Mouse (Mus musculus) heart, embryonic 11.5 days (tissue): Measurements from ENCODE around the gene Cspg4. TPM values are rescaled to one million over a fixed set of nuclear protein-coding genes. Genes with fewer than 3 reads are reported as not detected.
"Not testable (repeated sequence)": the region's sequence is repeated elsewhere in the genome, so short reads cannot be mapped to it uniquely, and the experiment has no call there.

Source experiments
- ATAC-seq: fragments of 200-750 bp; cut with Nextera tagmentation; replicated peaks from 2 replicates; pipeline ENCODE4 v1.8.0; 2017; ENCODE audit warnings: moderate library complexity; ENCODE audit not compliant: insufficient number of reproducible peaks, low FRiP score, low TSS enrichment
- H3K27ac ChIP-seq: fragments of 300-500 bp; sonication (generic); 2 replicates; pipeline ENCODE4 v1.5.1; 2014; ENCODE audit warnings: mild to moderate bottlenecking, low read depth, low read length
- H3K27me3 ChIP-seq: fragments of 300-500 bp; sonication (generic); 2 replicates; pipeline ENCODE4 v1.6.1; 2014; ENCODE audit warnings: mild to moderate bottlenecking, low read length, mixed read lengths; ENCODE audit not compliant: control insufficient read depth, insufficient read depth
- H3K36me3 ChIP-seq: fragments of 300-500 bp; sonication (generic); 2 replicates; pipeline ENCODE4 v1.6.1; 2014; ENCODE audit warnings: mild to moderate bottlenecking, low read length, moderate library complexity, mixed read lengths; ENCODE audit not compliant: control insufficient read depth, insufficient read depth
- H3K4me1 ChIP-seq: fragments of 300-500 bp; sonication (generic); 2 replicates; pipeline ENCODE4 v1.6.1; 2014; ENCODE audit warnings: low read length; ENCODE audit not compliant: control insufficient read depth, insufficient read depth
- H3K4me2 ChIP-seq: fragments of 300-500 bp; sonication (generic); 2 replicates; pipeline ENCODE4 v1.6.1; 2014; ENCODE audit warnings: mild to moderate bottlenecking, moderate library complexity
- H3K4me3 ChIP-seq: fragments of 300-500 bp; sonication (generic); 2 replicates; pipeline ENCODE4 v1.5.1; 2014; ENCODE audit warnings: low read depth, low read length
- H3K9ac ChIP-seq: fragments of 300-500 bp; sonication (generic); 2 replicates; pipeline ENCODE4 v1.6.1; 2014; ENCODE audit warnings: mild to moderate bottlenecking, low read depth, low read length, moderate library complexity
- H3K9me3 ChIP-seq: fragments of 300-500 bp; sonication (generic); replicated peaks from 2 replicates; pipeline ENCODE4 v1.6.1; 2016; ENCODE audit warnings: low read length; ENCODE audit not compliant: control insufficient read depth
- WGBS: fragments of 180-500 bp; shearing (Covaris S2); extraction: QIAGEN DNeasy Blood & Tissue Kit; methylation state at CpG from one replicate; pipeline ENCODE4 v1.1.7; 2014; ENCODE audit not compliant: insufficient replicate concordance; 5-methylcytosine and 5-hydroxymethylcytosine counted together
- polyA plus RNA-seq: library from polyadenylated mRNA; unstranded; fragments of >200 nt; fragmentation: Nextera tagmentation; extraction: Ambion mirVana; gene quantifications from 2 replicates; pipeline ENCODE4 v1.2.1, GENCODE M21; 2014

The Cspg4 gene
- polyA plus RNA-seq, 1 experiment from 2014 or later: 18.6 TPM

- H3K27me3 ChIP-seq, H3K36me3 ChIP-seq, H3K4me2 ChIP-seq, ATAC-seq, H3K9ac ChIP-seq, H3K4me3 ChIP-seq, H3K4me1 ChIP-seq, H3K9me3 ChIP-seq, H3K27ac ChIP-seq: not testable (repeated sequence)
- 18% methylated on average over 3 of the region's 3 CpGs for WGBS
Measured at GRCm38 (mm10) chr9:56947481-56947880, 82.6 kb downstream of the Cspg4 start.

DNA sequence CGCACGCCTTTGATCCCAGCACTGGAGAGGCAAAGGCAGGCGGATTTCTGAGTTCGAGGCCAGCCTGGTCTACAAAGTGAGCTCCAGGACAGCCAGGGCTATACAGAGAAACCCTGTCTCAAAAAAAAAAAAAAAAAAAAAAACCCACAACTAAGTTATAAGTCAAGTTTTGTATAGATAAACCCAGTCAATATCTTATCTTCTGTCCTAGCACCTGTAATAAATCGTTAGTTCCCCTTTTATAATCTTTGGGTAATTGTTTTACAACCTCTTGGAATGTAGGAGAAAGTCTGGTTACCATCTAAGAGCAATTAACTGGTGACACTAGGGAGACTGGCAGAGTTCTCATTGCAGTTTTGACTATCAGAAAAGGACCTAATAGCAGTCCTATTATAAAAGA, 83.9 kb downstream of the Cspg4 start:
- H3K27ac ChIP-seq, H3K4me2 ChIP-seq, H3K4me3 ChIP-seq, H3K9me3 ChIP-seq, H3K9ac ChIP-seq, H3K4me1 ChIP-seq, H3K36me3 ChIP-seq, H3K27me3 ChIP-seq, ATAC-seq: not testable (repeated sequence)
- WGBS: 71% methylated on average over 5 of the region's 5 CpGs

Other genes with a start within 250 kb of the Cspg4 start
- 2.2 and 2.4 TPM in 2 replicates for gene Lingo1, start 68.6 kb upstream of the Cspg4 start, polyA plus RNA-seq
- gene Odf3l1, start 354 bp upstream of the Cspg4 start, polyA plus RNA-seq: 0.82 and 0.87 TPM in 2 replicates
- gene Snx33, start 63.3 kb downstream of the Cspg4 start, polyA plus RNA-seq: 4.5 and 5.2 TPM in 2 replicates
- gene Imp3, start 72.4 kb downstream of the Cspg4 start, polyA plus RNA-seq: 65.6 and 66.0 TPM in 2 replicates
- 19.0 and 21.6 TPM in 2 replicates for gene Snupn, start 85.8 kb downstream of the Cspg4 start, polyA plus RNA-seq
- gene Ptpn9, start 129.9 kb downstream of the Cspg4 start, polyA plus RNA-seq: 21.9 and 22.0 TPM in 2 replicates
- 34.4 TPM in 2 replicates for gene Sin3a, start 207.0 kb downstream of the Cspg4 start, polyA plus RNA-seq